Mouse (Mus musculus) liver, adult 2 months (tissue): ENCODE results near the gene Rps19. TPM values are rescaled to one million over a fixed set of nuclear protein-coding genes. Genes with fewer than 3 reads are reported as not detected.
"Not testable (repeated sequence)": the region's sequence is repeated elsewhere in the genome, so short reads cannot be mapped to it uniquely, and the experiment has no call there.

Experiments
- DNase-seq: peaks from one replicate; pipeline ENCODE4 v3.0.0-alpha.2; 2011; ENCODE audit warnings: low read depth, low spot score; ENCODE audit errors: extremely low read depth
- H3K27ac ChIP-seq: fragments of 200-500 bp; replicated peaks from 2 replicates; pipeline ENCODE4 v1.5.1; 2012; ENCODE audit warnings: low read depth, mild to moderate bottlenecking, control low read depth, inconsistent platforms, low read length; ENCODE audit not compliant: insufficient read depth
- H3K27me3 ChIP-seq: fragments of 200-500 bp; 2 replicates; pipeline ENCODE4 v1.6.1; 2012; ENCODE audit warnings: mild to moderate bottlenecking, moderate library complexity, low read length, inconsistent platforms; ENCODE audit not compliant: control insufficient read depth, insufficient read depth
- H3K36me3 ChIP-seq: fragments of 200-500 bp; 2 replicates; pipeline ENCODE4 v1.6.1; 2012; ENCODE audit warnings: low read length, inconsistent platforms; ENCODE audit not compliant: control insufficient read depth, insufficient read depth
- H3K4me1 ChIP-seq: fragments of 200-500 bp; 2 replicates; pipeline ENCODE4 v1.6.1; 2011; ENCODE audit warnings: low read length; ENCODE audit not compliant: control insufficient read depth, insufficient read depth
- H3K4me3 ChIP-seq: fragments of 200-500 bp; 2 replicates; pipeline ENCODE4 v1.5.1; 2011; ENCODE audit warnings: low read depth, mild to moderate bottlenecking, control low read depth, low read length, moderate library complexity; ENCODE audit not compliant: insufficient read depth
- H3K79me2 ChIP-seq: fragments of 200-500 bp; 2 replicates; pipeline ENCODE4 v1.6.1; 2012; ENCODE audit warnings: inconsistent platforms, mild to moderate bottlenecking, low read length, moderate library complexity; ENCODE audit not compliant: control insufficient read depth, insufficient read depth
- H3K9ac ChIP-seq: fragments of 200-500 bp; 2 replicates; pipeline ENCODE4 v1.6.1; 2012; ENCODE audit warnings: low read depth, mild to moderate bottlenecking, control low read depth, inconsistent platforms, low read length
- CTCF ChIP-seq: fragments of 200-500 bp; IDR thresholded peaks from 2 replicates; pipeline ENCODE4 v1.5.1; 2011; ENCODE audit warnings: low read depth, low read length, control low read depth
- POLR2A ChIP-seq: fragments of 200-500 bp; IDR thresholded peaks from 2 replicates; pipeline ENCODE4 v1.6.1; 2011; ENCODE audit warnings: low read length, control low read depth; ENCODE audit not compliant: insufficient read depth; ENCODE audit errors: extremely low read depth
- WGBS: fragments of 180-500 bp; shearing (Covaris S2); methylation state at CpG from one replicate; pipeline ENCODE4 v1.1.7; 2018; 5-methylcytosine and 5-hydroxymethylcytosine counted together
- polyA plus RNA-seq: library from polyadenylated mRNA; depleted of rRNA; stranded (reverse); fragments of >200 nt; gene quantifications from 2 replicates; pipeline ENCODE4 v1.2.3, GENCODE M21; 2012
- total RNA-seq: library from RNA; depleted of rRNA; stranded (reverse); fragments of >200 nt; gene quantifications from 2 replicates; pipeline ENCODE4 v1.2.3, GENCODE M21; 2014

The Rps19 gene
- total and polyA plus RNA-seq, 2 experiments = 205 to 262 TPM

DNA sequence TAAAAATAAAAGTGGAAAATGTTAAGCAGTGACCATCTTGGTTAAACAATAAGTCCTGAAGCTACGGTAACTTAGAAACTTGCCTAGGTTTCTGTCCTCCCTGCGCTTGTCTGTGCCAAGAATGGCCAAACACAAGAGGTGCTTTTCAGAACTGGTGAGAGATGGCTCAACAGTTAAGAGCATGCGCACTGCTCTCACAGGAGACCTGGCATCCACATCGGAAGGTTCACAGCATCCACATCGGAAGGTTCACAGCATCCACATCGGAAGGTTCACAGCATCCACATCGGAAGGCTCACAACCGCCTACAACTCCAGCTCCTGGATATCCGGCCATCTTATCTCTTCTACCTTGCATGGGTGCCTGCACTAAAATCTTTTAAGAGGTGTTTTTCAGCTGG is 39.0 kb upstream of the Rps19 start:
- 61% methylated on average over 9 of the region's 9 CpGs for WGBS
- Histone ChIP-seq H3K27ac (no peak overlapping the region), H3K9ac (no peak overlapping the region), H3K4me3 (no peak overlapping the region), H3K79me2 (no peaks in the 10 kb centered on the region), H3K36me3 (no peaks in the 10 kb centered on the region), H3K4me1 (peaks cover 16% of the 10 kb centered on the region), H3K27me3 (no peaks in the 10 kb centered on the region)
- peak; percentile 72 for DNase-seq
- TF ChIP-seq CTCF (no peak), POLR2A (no peak)

GRCm38 (mm10) chr7:24845713-24846112 is 38.5 kb upstream of the Rps19 start:
- 30% methylated on average over 6 of the region's 6 CpGs for WGBS
- Histone ChIP-seq H3K36me3 (no peaks in the 10 kb centered on the region), H3K9ac (no peak overlapping the region), H3K79me2 (no peaks in the 10 kb centered on the region), H3K4me1 (peaks cover 19% of the 10 kb centered on the region), H3K27ac (no peak overlapping the region), H3K27me3 (no peaks in the 10 kb centered on the region), H3K4me3 (no peak overlapping the region)
- no peak for DNase-seq
- TF ChIP-seq CTCF (no peak), POLR2A (no peak)

DNA sequence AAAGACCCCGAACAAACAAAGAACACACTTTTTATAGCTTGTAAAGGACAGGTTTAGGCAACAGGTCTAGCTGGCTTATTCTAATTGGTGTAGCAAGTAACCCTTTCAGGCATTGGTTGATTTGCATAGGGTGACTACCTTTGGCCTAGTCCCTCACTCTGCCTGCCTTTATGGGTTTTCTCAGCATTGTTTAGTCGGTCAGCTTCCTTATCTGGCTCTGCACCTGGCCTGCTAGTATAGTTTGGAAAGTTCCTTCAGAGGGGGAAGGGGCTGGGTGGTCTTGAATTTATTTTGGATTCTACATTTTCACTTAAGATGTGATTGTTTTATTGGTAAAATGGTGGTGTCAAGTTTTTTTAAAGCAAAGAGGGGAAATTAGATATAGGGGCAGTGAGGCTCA is 37.6 kb upstream of the Rps19 start:
- WGBS = 43% methylated on average over 2 of the region's 2 CpGs
- not testable (repeated sequence) for H3K9ac ChIP-seq, H3K27ac ChIP-seq

GRCm38 (mm10) chr7:24850162-24850561 is 34.0 kb upstream of the Rps19 start:
- Histone ChIP-seq H3K36me3 (no peaks in the 10 kb centered on the region), H3K27me3 (no peaks in the 10 kb centered on the region), H3K4me3 (no peak overlapping the region), H3K79me2 (no peaks in the 10 kb centered on the region), H3K9ac (no peak overlapping the region), H3K27ac (peak overlapping the region; percentile 80), H3K4me1 (peaks cover 8% of the 10 kb centered on the region)
- WGBS = 11% methylated on average over 5 of the region's 5 CpGs
- DNase-seq = no peak
- TF ChIP-seq POLR2A (no peak), CTCF (no peak)

More for the DNA sequence above, 37.6 kb upstream of the Rps19 start:
- H3K79me2 ChIP-seq, H3K27me3 ChIP-seq, DNase-seq, H3K4me3 ChIP-seq, H3K36me3 ChIP-seq: not testable (repeated sequence)
- peaks cover 20% of the 10 kb centered on the region for H3K4me1 ChIP-seq

GRCm38 (mm10) chr7:24850899-24851303 is 33.3 kb upstream of the Rps19 start:
- Histone ChIP-seq H3K79me2 (no peaks in the 10 kb centered on the region), H3K36me3 (no peaks in the 10 kb centered on the region), H3K4me3 (no peak overlapping the region), H3K4me1 (peaks cover 8% of the 10 kb centered on the region), H3K9ac (no peak overlapping the region), H3K27ac (peak overlapping the region; percentile 72), H3K27me3 (no peaks in the 10 kb centered on the region)
- peak; percentile 86 for DNase-seq
- TF ChIP-seq CTCF (no peak), POLR2A (no peak)
- 24% methylated on average over 6 of the region's 6 CpGs for WGBS

- Histone ChIP-seq H3K9ac (no peak overlapping the region), H3K4me1 (peaks cover 8% of the 10 kb centered on the region), H3K27ac (no peak overlapping the region), H3K79me2 (no peaks in the 10 kb centered on the region), H3K27me3 (no peaks in the 10 kb centered on the region), H3K36me3 (no peaks in the 10 kb centered on the region), H3K4me3 (no peak overlapping the region)
- TF ChIP-seq CTCF = no peak
- no peak for TF ChIP-seq POLR2A
- DNase-seq = no peak
- 87% methylated on average over 5 of the region's 5 CpGs for WGBS
These were observed 32.4 kb upstream of the Rps19 start for GRCm38 (mm10) chr7:24851596-24852325.
